Mouse (Mus musculus): ENCODE data around the gene Cdr2.
"Not testable (repeated sequence)": the region's sequence is repeated elsewhere in the genome, so short reads cannot be mapped to it uniquely, and the experiment has no call there.

Cdr2 gene

GRCm38 (mm10) chr7:120982200-120982841 lies at the start of gene Cdr2, which contains the start of gene Mfsd13b:
Gene Cdr2, minus strand, starts transcription at chr7:120982312.
Gene Mfsd13b, plus strand, starts transcription at chr7:120982509.
- peak; percentile 69 for DNase-seq (ENCODE audit: low spot score)

GRCm38 (mm10) chr7:121029947-121030346 lies 47.8 kb upstream of the Cdr2 start:
- not testable (repeated sequence) for DNase-seq (ENCODE audit: low spot score)

- DNase-seq (ENCODE audit: low spot score): no peak
Measured at GRCm38 (mm10) chr7:121026300-121026699, 44.2 kb upstream of the Cdr2 start.

DNA sequence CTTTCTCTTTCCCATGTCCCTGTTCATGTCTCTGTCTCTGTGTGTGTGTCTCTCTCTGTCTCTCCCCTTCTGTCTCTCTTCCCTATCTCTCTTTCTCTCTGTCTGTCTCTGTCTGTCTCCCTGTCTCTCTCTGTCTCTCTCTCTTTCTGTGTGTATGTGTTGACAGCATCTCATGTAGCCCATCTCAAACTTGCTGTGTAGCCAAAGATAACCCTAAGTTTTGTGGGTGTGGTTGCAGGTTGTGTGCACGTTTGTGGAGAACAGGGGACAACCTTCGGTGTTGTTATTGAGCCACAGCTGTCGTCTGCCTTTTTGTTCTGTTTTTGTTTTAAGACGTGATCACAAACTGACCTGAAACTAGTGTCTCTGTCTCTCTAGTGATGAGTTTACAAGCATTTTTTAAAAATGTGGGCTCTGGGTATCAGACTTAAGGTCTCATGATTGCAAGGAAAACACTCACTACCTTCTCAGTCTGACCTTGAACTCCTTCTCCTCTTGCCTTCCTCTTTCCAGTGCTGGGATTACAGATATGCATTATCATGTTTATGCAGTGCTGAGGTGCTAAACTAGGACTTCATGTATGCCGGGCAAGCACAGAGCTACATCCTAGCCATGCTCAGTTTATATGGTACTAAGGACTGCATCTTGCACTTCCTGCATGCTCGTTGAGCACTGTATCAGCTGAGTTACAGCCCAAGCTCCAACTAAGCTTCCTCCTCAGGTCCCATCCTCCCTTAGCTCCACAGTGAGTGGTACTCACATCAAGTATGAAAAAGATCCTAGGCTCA lies 43.3 kb upstream of the Cdr2 start:
- no peak for DNase-seq (ENCODE audit: low spot score)

DNA sequence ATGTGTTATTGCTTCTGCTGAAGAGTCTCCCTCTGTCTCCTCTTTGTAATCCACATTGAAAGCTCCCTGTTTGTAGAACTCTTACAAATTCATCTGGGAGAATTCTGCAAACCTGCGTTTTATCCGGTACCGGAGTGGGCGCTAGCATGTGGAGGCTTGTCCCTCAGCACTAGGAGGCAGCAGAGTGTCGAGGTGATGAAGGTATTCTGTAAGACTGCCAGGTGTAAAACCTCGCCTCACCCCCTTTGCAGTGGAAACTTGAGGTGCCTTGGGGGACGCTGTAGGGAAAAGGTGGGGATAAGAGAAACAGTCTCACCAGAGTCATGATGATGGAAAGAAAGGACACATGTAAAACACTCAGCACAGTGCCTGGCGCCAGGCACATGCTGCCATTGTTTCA lies 38.2 kb upstream of the Cdr2 start:
- DNase-seq (ENCODE audit: low spot score): no peak

- no peak for DNase-seq (ENCODE audit: low spot score)
Measured at GRCm38 (mm10) chr7:121018778-121019177, 36.7 kb upstream of the Cdr2 start.

DNA sequence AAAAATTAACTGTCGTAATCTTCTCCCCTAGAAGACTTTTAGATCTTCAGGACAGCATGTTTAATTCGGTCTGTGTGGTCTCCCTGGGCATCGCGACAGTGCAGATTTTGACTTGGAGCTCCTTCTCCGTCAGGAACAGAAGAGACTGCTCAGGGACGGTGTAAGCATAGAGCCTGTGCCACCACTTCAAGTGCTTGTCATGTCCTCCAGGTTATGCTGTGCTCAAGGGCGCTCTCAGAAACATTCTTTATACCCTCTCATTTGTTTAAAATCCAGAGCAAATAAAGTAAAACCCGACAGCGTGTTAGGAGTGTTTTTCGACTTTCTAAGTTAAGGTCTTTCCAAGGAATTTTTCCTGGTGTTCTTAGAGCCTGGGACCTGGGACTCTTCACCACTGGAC lies 32.4 kb upstream of the Cdr2 start:
- DNase-seq (ENCODE audit: low spot score): no peak

- DNase-seq (ENCODE audit: low spot score): no peak
Measured at GRCm38 (mm10) chr7:121011794-121012689, 29.9 kb upstream of the Cdr2 start.

DNA sequence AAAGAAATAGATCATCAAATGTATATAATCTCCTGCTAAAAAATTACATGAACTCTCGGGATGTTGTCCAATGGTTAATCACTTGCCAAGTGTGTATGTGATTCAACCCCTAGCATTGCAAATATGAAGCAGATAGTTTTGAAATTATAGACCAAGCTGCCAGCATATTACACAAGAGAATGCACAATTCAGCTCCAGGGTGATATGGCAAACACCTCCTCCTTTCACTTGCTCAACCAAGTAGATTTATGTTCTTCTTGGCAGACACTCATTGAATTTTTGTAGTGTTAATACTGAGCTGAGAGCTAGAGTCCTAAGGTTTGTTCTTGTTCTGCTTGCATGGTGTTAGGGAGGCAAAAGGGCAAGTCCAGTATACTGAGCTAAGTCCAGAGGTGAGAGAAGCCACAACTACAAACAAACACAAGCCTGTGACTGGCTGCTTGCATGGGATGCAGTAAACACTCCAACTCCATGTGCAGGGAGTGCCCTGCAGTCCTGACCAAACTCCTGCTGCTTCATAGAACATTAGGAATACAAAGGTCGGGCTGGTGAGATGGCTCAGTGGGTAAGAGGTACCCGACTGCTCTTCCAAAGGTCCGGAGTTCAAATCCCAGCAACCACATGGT lies 21.8 kb upstream of the Cdr2 start:
- no peak for DNase-seq (ENCODE audit: low spot score)

DNA sequence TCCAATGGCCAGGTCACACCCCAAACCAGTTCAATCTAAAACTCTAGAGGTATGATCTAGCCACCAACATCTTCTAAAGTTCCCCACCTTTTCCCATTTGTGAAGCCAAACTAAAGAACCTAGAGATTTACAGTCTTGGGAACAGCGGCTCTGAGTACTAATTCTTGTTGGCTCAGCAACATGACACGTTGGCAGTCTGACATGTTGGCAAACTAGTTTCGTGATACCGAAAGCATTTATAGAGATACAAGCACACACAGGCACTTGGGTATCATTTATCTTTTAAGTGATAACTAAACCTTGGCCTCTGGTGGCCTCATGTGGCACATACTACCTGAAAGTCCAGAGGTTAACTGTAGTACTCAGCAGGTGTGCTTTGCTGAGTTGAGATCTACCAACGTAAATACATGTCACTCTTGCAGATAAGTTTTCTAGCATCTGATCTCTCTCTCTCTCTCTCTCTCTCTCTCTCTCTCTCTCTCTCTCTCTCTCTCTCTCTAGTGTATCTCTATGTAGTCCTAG lies 20.4 kb upstream of the Cdr2 start:
- DNase-seq (ENCODE audit: low spot score): no peak

DNA sequence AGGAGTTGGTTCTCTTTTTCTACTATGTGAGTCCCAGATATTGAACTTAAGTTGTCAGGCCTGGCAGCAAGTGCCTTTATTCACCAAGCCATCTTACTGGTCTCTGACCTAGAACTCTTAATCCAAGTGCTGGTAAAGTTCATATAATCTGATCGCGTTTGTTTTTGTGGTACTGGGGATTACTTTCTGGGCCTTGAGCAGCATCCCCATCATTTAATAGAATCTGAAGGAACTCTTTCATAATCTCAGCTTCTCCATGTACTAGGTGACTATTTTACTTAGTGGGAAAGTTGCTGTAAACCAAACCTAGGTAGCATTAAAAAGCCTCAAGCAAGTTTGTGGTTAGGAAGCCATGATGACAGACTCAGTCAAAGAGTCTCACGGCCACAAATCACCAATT lies 19.8 kb upstream of the Cdr2 start:
- no peak for DNase-seq (ENCODE audit: low spot score)

- no peak for DNase-seq (ENCODE audit: low spot score)
Measured at GRCm38 (mm10) chr7:121000065-121000822, 18.1 kb upstream of the Cdr2 start.

- no peak for DNase-seq (ENCODE audit: low spot score)
Measured at GRCm38 (mm10) chr7:120999021-120999530, 17.0 kb upstream of the Cdr2 start.

DNA sequence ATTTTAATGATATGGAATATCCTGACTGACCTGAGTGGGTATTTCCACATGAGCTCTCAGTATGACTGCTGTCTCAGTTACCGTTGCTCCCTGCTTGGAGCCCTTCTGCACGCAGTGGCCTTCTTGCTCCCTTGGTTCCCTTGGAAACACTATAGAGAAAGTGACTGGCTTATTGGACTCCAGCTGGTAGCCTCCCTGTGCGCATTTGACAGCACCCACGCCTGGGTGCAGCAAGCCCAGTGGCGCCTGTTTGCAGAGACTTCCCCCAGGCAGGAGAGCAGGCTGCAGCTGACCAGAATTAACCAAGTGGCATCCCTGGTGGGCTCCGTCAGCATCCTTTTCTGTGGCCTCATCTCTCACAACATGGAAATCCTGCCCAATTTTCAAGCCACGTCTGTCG lies 9.1 kb upstream of the Cdr2 start:
- DNase-seq (ENCODE audit: low spot score): no peak

DNA sequence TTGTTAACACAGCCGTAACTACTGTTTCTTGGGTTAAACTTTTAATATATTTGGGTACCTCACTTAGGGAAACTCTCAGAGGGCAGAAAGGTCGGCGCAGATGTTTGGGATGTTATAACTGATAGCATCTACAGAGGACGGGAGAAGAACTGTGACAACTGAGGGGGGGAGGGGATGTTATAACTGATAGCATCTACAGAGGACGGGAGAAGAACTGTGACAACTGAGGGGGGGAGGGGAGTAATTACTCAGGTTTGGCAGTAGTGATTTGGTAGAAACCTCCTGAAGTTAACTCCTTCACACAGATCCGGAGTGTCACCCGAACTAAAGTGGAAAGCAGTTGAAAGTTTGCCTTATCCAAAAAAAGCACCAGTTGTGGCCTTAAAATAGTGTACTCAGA lies 856 bp upstream of the Cdr2 start:
- DNase-seq (ENCODE audit: low spot score): no peak

DNA sequence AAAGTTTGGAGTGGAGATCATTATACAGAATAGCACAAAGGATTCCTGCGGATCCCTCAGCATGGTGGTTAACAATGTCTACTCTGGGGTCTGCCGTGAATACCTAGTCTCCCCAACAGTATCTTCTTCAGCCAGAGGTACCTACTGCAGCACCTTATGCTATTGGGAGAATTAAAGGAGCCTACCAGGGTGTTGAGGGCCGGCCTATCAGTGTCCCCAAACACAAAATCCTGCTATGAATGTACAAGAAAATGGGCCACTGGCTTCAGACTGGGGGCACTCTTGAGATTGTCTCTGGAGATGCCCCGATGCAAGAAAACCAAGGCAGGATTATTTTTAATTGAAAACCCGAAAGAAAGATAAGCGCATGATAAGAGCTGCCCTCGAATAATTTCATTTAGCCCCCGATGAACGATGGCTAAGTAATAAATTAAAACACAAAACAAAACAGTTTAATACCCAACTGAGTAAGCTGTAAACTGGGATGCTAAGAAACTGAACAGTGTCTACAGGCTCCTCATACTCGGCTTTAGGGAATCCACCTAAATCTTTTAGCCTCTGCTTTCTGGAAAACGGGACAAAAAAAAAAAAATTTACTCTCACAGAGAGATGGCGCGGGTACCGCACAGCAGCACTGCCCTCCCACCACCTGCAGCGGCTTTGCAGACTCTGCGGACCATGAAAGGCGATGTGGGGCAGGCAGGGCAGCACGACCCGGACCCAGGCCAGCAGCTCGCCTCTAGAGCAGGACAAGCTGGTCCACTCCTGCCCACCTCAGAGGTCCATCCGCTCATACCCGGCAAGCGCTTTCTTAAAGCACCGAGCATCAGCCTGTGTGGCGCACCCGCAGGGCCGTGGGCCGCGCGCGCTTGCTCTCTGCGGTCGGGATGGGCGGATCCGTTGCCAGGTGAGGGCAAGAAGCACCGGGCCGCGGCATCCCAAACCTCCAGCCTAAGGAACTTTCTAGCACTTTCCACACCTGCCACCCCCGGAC lies 884 bp downstream of the Cdr2 start:
- DNase-seq (ENCODE audit: low spot score): no peak

GRCm38 (mm10) chr7:120980041-120980440 lies 2.1 kb downstream of the Cdr2 start:
- no peak for DNase-seq (ENCODE audit: low spot score)

DNA sequence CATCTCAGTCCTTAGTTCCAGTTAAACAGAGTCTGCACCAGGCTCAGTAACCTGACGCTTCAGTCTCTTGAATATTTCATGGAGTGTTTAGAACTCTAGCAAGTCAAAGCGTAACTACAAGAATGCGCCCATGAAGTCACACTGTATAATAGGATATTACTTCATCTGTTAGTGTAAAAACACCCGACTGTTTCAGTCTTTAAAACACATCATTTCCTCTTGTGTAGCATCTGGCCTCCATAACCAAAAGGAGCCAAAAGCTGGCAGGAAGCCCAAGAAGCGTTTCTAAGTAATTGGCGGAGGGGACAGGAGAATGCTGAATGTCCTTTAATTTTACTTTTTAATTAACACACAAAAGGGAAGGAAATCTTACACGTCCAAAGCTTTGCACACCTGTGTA lies 5.0 kb downstream of the Cdr2 start:
- DNase-seq (ENCODE audit: low spot score): no peak

DNA sequence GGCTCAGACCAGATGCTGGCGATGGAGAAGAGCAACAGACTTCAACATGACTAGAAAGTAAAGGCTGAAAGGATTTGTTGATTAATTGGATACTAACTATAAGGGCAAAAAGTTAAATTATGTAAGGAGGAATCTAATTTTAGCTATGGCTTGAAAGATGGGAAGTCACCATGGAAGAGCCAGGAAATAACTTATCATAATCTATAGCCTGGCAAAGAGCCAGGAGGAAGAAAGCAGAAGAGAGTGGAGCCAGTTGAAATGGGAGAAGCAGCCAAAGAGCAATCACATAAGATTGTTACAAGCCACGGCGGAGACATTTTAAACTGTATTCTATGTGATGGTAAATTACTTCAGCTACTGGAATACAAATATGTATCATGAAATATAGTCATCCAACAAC lies 8.1 kb downstream of the Cdr2 start:
- no peak for DNase-seq (ENCODE audit: low spot score)

DNA sequence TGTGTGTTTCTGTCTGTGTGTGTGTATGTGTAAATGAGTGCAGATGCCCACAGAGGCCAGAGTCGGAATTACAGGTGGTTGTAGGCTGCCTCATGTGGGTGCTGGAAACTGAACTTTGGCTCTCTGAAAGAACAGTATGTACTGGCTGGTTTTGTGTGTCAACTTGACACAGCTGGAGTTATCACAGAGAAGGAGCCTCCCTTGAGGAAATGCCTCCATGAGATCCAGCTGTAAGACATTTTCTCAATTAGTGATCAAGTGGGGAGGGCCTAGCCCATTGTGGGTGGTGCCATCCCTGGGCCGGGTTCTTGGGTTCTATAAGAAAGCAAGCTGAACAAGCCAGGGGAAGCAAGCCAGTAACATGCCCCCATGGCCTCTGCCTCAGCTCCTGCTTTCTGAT lies 9.6 kb downstream of the Cdr2 start:
- DNase-seq (ENCODE audit: low spot score): not testable (repeated sequence)

Data from urinary bladder, postnatal 10 days (tissue).